Mouse (Mus musculus) urinary bladder, postnatal 4 days (tissue): Measurements from ENCODE around the gene Acp4.
A peak's percentile ranks its signal among the peaks of the same experiment; 100 is the strongest.
"Not testable (repeated sequence)": the region's sequence is repeated elsewhere in the genome, so short reads cannot be mapped to it uniquely, and the experiment has no call there.

ENCODE experiments used
- DNase-seq, 2 experiments: peaks; one replicate each; pipeline ENCODE4 v3.0.0; 2021 to 2022; ENCODE audit warnings: low spot score in 2 of 2

The Acp4 gene

GRCm38 (mm10) chr7:44262791-44263643, 5.8 kb upstream of the Acp4 start:
- peak; percentile 81 to 92 for DNase-seq

- no peak for DNase-seq
These were observed 4.0 kb upstream of the Acp4 start, which contains the start of gene Gm15517 for GRCm38 (mm10) chr7:44261147-44261546. Gene Gm15517 (plus strand): TSS chr7:44261447.

GRCm38 (mm10) chr7:44260410-44260809, 3.2 kb upstream of the Acp4 start:
- DNase-seq = no peak

GRCm38 (mm10) chr7:44254930-44255329, 2.2 kb downstream of the Acp4 start:
- DNase-seq = no peak

- no peak for DNase-seq
These were observed 4.1 kb downstream of the Acp4 start for GRCm38 (mm10) chr7:44253023-44253616.

GRCm38 (mm10) chr7:44250732-44251275, 6.4 kb downstream of the Acp4 start:
- DNase-seq = not testable (repeated sequence)

GRCm38 (mm10) chr7:44249248-44249647, 7.9 kb downstream of the Acp4 start:
- DNase-seq = no peak

- DNase-seq = no peak
These were observed 9.2 kb downstream of the Acp4 start for GRCm38 (mm10) chr7:44247971-44248370.

- DNase-seq = no peak
These were observed 10.2 kb downstream of the Acp4 start for GRCm38 (mm10) chr7:44246984-44247470.

- DNase-seq = peak; percentile 89 to 92
These were observed 10.9 kb downstream of the Acp4 start, which contains the start of the genes 1700028J19Rik and 2410002F23Rik for GRCm38 (mm10) chr7:44246055-44246983. Gene 1700028J19Rik (minus strand): TSS chr7:44246695. Gene 2410002F23Rik (plus strand): TSS chr7:44246722.

- no peak for DNase-seq
These were observed 13.1 kb downstream of the Acp4 start for GRCm38 (mm10) chr7:44244080-44244479.

- no peak for DNase-seq
These were observed 16.0 kb downstream of the Acp4 start for GRCm38 (mm10) chr7:44241163-44241562.

- DNase-seq = no peak
These were observed 16.5 kb downstream of the Acp4 start for GRCm38 (mm10) chr7:44240712-44241111.

- no peak for DNase-seq
These were observed 17.3 kb downstream of the Acp4 start for GRCm38 (mm10) chr7:44239913-44240312.

- no peak for DNase-seq
These were observed 21.3 kb downstream of the Acp4 start, which contains the start of gene Gm36864 for GRCm38 (mm10) chr7:44235909-44236308. Gene Gm36864 (plus strand): TSS chr7:44236177.

GRCm38 (mm10) chr7:44225076-44225475, 32.1 kb downstream of the Acp4 start, which contains the start of gene Klk1:
Gene Klk1 (plus strand): TSS chr7:44225360.
- no peak for DNase-seq

GRCm38 (mm10) chr7:44222335-44222734, 34.8 kb downstream of the Acp4 start:
- not testable (repeated sequence) for DNase-seq

GRCm38 (mm10) chr7:44221601-44222000, 35.6 kb downstream of the Acp4 start:
- not testable (repeated sequence) for DNase-seq

- no peak for DNase-seq
These were observed 41.5 kb downstream of the Acp4 start, which contains the start of gene Klk1b5 for GRCm38 (mm10) chr7:44215645-44216044. Gene Klk1b5 (plus strand): TSS chr7:44215945.

- no peak for DNase-seq
These were observed 48.9 kb downstream of the Acp4 start for GRCm38 (mm10) chr7:44208307-44208706.

- not testable (repeated sequence) for DNase-seq
These were observed 50.0 kb downstream of the Acp4 start, which contains the start of gene Klk1b4 for GRCm38 (mm10) chr7:44207135-44207534. Gene Klk1b4 (plus strand): TSS chr7:44207435.
